Mouse (Mus musculus) lung, postnatal 10 days (tissue): ENCODE measurements around the gene Gm42674.

Source experiments
- DNase-seq: peaks from one replicate; pipeline ENCODE4 v3.0.0; 2021

Gm42674 gene

DNA sequence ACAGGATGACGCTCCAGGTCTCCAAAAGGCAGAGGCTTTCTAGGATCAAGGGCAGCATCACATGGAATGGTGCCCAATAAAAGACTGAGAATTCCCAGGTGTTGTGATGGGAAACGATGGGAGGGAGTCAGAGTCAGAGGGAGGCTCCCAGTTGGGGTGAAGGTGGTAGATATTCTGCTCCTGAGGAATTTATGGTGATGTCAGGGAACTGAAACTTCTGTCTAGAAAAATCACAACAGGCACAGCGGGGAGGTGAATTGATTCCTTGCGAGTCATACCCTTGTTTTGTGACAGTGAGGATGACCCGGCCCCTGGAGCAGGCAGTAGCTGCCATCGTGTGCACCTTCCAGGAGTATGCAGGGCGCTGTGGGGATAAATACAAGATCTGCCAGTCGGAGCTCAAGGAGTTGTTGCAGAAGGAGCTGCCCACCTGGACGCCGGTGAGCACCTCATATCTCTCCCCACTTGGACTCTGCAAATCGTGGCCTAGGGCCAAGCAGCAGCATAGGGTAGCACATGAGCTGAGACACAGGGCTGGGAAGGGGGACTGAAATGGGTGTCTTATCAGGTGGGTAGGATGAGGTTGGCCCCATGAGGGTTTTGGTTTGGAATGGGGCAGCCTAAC is at the start of gene Gm42674:
Gene Gm42674 (plus strand): TSS at position 419 of the 625 bp plus-strand sequence.
- no peak for DNase-seq

DNA sequence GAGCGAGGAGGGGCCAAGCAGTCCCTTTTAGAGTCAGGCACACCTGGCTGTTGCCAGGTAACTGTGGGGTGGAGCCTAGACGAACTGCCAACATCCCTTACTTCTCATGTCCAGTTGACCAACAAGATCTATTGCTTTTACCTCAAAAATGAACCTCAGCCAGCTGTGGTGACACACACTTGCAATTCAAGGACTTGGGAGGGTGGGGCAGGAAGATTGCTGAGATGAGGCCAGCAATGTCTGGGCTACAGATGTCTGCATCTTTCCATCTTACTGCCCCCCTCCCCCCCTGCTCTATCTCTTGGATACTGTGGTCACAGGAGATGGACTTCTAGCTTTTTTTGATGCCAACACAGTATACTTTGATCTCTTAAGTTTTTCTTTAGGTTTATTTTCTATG is 49.5 kb upstream of the Gm42674 start:
- DNase-seq, result no peak

DNA sequence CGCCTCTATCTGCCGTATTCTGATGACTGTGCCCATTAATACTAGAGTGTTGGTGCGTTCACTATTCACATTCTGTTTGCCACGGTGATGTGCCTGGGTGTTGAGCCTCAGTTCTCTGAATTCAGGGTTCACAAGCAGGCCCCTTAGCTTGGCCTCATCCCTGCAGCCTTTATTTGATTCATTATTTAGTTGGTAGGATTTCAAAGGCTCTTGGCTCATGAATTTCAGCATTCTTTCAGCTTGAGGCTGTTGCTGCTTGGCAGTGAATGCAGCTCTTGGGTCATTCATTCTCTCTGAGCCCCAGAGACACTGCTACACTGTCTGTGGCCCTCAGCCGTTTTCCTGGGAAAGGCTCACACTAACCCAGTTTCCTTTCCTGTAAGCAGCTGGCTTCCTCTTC is 45.8 kb upstream of the Gm42674 start:
- no peak for DNase-seq

DNA sequence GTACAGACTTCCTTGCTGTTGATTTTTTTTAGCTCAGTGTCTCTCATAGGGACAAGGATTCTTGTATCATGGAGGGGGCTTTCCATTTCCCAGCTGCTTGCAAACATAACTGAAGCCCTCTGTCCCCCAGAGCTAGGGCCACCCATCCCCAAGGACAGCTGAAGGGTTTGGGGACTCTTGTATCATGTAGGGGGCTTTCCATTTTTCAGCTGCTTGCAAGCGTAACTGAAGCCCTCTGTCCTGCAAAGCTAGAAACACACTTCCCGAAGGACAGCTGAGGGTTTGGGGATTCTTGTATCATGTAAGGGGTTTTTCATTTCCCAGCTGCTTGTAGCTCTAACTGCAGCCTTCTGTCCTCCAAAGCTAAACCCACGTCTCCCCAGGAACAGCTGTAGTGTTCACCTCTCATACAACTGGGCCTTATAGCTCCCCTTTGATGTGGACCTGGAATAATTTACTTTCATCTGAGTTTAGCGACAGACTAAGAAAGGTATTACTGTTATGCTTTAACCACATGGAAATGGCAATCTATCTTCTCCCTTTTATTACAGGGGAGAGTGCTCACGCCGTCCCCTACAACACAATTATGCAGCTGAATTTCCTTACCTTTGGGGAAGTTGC is 41.6 kb upstream of the Gm42674 start, which contains the start of gene S100a3:
Gene S100a3 (plus strand): TSS at position 571 of the 621 bp plus-strand sequence.
- no peak for DNase-seq

DNA sequence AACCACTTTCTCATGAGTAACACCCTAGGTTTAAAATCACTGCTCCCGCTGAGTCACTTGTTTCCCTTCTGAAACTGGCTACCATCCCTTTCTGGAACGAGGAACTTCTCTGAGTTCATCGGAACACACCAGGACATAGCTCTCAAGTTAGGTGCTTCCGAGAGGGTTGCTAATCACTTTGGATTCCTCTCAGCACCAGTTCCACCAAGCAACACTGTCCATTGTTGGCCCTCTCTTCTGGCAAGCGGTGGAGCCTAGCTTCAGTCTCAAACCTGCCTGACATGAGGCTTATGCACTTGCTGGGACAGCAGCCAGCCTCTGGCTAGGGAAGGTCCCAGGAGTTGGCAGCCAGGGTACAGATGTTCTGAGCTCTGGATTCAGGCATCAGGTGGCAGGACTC is 27.0 kb upstream of the Gm42674 start:
- no peak for DNase-seq

DNA sequence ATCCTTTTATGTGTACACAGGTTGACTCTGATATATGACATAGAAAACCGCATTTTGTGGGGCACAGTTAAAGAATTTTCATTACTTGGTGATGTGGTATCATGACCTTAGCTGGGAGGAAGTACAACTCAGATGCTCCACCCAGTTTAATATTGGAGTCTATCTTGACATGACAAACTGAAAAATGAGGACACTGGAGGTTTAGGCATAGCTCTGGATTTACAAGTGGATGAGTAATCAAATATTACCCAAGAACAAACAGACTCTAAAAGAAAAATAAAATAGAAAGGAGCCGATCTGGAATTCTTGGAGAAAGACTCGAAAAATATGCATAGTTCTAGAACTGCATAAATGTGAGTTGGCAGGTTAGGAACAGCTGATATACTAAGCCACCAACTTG is 26.4 kb upstream of the Gm42674 start:
- DNase-seq, result no peak

DNA sequence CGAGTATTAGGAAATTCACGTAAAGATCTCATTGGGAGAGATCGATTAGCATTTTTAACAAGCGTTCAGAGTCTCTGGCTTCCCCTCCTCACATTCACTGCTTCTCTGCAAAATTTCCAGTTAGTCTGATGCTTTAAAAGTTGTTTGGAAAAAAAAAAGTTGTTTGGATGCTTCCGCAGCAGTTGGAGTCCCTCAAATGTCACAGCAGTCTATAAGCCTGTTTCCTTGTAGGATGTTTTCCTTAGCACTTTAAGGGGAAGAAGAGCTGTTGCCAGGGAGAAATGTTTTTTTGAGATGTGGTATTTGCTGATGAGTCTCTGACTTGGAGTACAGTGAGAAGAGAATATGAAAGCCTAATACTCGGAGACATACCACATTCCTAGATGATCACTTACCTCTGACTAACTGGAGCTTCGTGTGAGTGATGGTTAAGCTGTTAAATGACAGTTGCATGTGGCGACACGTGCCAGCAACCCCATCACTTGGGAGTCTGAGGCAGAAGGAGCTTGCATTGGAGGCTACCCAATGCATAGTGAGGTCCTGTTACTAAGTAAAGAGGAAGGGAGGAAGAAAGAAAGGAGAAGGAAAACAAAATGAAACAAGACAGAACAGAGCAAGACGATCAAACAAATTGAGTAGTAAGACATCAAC is 25.2 kb upstream of the Gm42674 start:
- no peak for DNase-seq

DNA sequence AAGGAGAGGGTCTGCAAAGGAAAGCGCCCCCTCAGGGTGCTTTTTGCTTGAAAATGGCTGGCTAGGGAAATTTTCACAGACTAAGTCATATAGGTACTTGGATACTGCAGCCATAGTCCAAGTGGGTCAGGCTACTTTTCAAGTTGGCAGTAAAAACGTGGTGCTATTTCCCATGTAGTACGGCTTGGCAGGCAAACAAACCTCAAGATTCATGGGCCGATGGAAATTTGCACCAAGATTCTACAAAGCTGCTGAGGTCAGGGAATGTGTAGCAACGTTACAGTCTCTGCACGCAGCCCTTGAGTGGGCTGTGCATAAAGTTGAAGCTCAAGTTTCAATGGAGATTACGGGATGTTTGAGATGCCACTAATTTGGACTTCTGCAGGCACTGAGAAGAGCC is 22.3 kb upstream of the Gm42674 start:
- DNase-seq, result no peak

DNA sequence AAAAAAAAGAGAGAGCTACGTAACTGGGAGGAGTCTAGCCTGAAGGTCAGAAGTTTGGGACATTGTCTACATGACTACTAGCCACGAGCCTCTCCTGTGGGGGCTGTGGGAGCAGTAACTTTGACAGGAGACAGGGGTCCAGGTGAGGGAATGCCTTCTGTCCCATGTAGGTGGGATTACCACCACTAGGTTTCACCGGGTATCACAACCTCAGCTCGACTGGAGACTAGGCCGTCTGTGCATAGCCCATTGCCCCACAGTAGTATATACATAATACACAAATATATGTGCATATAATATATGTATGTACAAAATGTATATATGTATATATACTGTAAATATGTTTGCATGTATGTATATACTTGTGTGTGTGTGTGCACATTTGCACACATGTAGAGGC is 20.6 kb upstream of the Gm42674 start:
- DNase-seq, result no peak

DNA sequence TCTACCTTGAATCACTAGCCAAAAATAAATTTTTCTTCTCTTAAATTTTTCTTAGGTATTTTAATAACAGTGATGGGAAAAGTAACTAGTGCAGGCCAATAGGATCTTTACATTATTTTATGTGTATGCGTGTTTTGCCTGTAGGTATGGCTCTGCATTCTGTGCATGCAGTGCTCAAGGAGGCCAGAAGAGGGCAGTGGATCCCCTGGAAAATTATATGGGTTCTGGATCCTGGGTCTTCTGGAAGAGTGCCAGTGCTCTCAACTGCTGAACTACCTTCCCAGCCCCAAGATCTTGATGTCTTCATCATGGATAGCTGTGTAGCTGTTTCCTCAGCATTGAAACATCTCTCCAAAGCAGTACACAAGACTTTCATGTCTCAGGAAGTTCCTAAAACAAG is 19.5 kb upstream of the Gm42674 start:
- DNase-seq, result no peak

DNA sequence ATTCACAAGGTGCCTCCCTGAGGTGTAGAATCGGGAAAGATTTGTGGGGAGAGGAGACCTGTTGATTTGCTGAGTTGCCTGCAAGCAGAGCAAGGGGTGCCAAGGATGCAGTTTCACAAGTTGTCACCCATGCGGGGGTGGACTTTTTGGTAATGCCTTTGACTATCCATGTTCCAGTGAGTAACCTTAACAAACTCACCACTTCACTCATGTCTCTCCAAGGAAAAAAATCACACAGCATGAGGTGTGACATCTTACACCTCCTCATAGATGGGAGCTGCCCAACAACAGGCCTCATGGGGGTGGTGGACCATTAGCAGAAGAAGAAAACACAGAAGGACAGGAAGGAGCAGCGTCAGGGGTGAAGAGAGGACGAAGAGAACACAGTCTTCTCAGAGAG is 19.1 kb upstream of the Gm42674 start:
- no peak for DNase-seq

DNA sequence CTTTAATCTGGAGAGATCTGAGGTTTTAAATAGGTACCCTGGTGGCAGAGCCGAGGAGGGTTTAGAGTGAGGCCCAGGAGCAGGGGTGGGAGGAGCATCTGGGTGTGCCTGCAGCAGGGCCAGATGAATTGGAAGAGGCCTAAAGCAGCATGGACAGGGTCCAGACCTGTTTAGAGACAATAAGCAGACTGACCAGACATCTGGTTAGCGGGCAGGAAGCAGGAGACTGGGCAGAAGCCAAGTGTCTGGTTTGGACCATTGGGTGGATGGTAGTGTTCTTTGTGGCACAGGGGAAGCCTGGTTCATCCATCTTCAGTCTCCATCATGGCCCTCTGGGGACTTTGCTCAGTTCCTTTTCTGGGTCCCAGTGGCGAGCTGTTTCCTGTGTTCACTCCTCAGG is 17.8 kb upstream of the Gm42674 start:
- no peak for DNase-seq

DNA sequence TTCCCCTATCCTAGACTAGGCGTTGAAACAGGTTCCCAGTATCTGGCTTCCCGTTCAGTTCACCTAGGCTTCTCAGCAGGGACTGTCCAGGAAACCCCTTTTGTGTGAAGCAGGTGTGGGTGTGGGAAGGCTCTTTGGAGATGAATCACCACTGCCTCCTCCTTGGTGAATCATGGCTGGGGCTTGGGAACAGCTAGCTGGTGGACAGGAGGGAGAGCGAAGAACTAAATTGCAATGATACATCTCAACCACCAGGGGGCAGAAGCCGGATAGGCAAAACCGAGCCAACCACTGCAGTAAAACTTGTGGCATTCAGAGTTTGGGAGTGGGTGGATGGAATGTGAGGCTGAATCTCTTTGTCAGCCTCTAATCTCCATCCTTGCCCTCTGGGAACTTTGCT is 16.1 kb upstream of the Gm42674 start:
- peak; percentile 80 for DNase-seq

DNA sequence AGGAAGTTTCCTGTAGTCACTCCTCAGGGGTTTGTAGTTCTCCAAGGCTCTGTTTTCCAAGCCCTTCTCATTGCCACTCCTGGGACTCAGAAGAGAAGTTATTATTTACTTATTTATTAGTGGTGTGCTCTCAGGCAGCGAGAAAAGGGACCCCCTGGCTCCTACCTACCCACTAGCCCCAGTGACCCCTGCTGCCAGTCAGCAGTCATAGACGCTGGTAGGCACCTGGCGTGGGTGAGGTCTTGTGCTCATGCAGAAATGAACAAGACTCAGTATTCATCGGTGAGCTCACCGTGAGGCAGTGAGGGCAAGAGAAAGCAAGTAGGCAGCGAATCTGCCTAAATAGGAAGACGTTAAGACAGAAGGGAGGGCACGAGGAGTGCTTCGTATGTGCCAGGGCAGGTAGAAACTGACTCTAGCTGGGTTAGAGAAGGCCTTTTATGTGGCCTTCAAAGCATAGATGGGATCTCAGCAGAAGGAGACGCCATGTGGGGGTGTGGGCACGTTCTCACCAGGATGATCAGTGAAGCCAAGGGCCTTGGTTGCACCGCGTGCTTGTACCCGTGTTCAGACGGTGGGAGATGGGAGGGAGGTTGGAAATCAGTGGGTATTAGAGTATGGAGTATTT is 15.6 kb upstream of the Gm42674 start:
- no peak for DNase-seq

DNA sequence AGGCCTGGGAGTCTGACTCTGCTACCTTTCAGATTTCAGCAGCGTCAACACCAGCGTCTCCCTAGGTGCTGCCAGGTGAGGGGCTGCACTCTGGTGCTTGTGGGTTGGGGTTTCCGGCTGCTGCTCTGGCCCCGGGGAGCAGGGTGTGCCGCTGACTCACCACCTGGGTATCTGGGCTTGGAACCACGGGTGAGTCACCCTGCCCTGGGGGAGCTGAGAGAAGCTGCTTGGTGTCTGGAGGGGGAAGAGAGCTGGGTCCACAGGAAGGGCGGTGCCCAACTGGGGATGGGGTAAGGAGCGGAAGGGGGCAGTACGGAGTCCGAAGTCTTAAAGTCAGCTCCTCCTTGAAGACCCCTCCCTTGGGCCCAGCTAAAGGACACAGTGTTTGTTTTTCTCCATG is 14.8 kb upstream of the Gm42674 start:
- DNase-seq, result peak; percentile 78

DNA sequence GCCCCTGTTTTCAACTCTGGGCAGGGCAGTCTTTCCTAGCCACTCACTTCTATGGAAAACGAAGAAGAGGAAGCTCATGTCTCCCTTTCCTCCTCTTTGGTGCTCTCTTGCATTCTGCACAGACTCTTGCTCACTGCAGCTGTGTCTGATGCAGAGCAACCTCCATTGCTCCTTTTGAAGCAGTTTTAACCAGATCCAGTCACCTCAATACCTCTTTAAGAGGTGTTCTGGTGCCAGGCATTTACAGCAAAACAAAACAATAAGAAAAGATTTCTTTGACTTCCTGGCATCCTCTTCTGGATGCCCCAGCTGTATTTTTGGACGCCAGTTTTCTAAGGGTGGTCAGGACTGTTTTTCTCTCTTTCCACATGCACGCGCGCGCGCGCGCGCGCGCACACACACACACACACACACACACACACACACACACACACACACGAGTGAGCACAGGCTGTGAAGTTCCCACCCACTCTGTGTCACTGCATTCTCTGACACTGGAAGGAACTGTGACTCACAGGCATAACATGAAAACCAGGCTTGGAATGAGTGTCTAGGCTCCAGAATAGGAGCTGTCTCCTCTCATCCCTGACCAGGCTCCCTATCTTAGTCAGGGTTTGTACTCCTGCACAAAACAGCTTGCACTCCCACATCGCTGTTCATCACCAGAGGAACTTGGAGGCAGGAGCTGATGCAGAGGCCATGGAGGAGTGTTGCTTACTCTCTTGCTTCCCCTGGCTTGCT is 14.2 kb upstream of the Gm42674 start:
- peak; percentile 42 for DNase-seq

DNA sequence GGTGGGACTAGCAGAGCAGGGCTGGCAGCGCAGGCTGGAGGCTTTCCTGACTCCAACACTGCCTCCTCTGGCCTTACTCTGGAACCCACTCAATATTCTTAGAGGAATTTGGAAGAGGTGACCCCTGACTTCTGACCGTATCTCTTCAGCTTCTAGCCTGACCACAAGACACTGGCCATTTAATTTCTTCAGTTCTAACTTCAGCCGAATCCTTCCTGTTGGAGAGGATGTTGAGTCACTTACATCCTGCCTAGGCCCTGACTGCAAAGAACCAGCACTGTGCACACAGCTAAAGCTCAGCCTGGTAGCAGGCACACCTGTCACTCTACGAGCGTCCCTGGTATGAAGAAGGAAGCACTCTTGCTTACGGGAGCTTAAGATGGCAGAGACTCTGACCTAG is 12.3 kb upstream of the Gm42674 start:
- no peak for DNase-seq

DNA sequence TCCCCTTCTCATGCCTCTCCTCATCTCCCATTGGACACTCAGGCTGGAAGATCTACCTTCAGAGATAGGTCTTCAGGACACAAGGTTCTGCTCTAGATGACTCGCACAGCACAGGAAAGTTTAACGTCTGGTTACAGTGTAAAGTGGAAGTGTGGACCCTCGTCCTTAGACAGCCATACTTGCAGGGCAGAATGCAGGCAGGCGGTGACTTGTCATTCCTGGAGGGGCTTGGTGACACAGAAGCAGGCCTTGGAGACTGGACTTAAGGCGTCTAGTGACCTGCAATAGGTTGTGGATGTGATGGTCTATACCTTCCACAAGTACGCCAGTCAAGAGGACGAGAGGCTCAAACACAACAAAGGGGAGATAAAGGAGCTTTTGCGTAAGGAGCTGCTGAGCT is 11.8 kb upstream of the Gm42674 start, which contains the start of gene S100a2:
Gene S100a2 (plus strand): TSS at position 301 of the 400 bp plus-strand sequence.
- no peak for DNase-seq

DNA sequence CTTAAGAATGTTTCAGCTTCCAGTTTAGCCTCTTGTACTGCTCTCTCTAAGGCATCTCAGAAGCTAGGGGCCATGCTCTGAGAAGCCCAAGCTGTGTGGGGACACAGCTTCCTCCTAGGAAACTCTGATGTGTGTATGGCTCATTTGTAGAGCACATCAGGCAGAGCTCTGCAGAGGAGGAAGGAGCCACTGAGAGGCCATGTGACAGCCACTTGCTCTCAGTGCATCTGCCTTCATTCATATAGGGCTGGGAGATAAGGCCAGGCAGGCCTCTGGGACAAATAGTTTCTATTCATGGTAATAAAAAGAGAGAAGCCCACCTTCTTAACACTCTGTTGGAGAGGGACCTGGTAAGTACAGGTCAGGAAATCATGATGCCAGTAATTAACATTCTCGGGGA is 7.2 kb upstream of the Gm42674 start:
- no peak for DNase-seq

DNA sequence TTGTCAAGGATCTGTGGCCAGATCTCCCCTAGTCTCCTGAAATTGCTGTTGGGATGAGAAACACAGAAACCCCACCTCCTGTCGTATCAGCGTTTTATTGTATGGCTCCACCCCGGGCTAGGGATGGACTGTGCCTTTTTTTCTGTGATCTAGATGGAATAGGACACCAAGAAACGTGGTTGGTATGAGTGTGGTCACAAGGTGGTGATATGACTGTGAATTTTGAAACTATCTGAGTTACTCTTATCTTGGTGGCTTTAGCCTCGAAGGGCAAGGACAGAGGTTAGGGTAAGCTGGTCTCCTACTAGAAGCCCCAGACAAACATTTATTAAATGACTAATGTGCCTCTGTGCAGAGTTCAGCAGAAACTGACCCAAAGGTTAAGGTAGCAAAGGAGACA is 6.1 kb upstream of the Gm42674 start:
- DNase-seq, result no peak

DNA sequence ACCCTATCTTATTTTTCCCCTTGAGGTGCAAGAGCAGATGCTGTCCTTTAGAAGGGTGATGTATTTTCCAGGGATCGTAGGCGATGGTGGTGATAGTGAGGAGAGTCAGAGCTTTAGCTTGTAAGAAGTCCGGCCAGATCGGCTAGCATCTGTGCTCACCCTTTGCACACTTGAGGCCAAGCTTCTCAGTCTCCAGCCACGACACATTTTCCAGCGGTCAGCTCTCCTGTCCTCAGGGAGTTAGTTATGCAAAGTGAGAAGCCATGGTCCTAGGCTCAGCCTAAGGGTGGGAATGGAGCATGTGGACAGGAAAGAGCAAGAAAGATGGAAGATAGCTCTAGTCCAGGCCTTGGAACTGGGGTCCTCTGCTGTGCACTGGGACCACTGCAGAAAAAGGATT is 4.9 kb upstream of the Gm42674 start:
- DNase-seq, result no peak

DNA sequence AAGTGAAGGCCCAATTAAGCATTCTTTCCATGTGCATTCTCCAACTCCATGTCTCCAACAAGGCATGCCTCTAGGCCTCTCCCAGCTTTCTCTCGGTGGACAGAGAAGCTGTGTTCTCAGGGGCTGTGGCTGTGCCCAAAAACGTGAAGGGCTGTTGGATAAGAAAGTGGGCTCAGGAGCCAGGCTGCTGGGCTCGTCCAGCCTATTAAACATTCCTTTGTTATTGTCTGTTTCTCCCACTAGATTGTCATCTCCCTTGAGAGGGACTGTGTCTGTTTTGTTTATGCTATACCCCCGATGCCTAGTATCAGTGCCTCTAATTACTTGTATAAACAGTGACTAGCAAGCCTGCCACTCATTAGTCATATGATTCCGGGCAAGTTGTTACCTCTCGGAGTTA is 4.0 kb upstream of the Gm42674 start:
- DNase-seq, result no peak

DNA sequence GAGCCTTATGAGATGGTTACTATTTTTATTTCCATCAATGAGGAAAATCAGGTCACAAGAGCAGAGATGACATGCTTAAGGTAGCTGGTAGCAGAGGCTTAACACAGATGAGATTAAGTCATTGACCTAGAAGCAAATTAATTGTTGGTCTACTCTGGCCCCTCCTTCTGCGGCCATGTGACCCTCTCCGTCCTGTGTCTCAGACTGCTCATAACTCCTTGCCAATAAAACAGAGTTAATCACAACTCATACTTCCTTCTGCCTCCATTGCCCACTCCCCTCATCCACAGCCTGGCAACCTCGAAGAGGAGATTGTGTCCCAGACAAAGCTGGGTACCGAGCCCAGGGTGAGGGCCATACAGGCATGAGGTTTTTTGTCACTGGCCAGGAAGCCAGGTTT is 3.5 kb upstream of the Gm42674 start:
- DNase-seq, result no peak
